Mouse (Mus musculus): ENCODE data around the gene Atp10a. TPM values are rescaled to one million over a fixed set of nuclear protein-coding genes. Genes with fewer than 3 reads are reported as not detected.

The Atp10a gene
- polyA plus RNA-seq, 1 experiment from 2014 or later, result 4.7 TPM

- Histone ChIP-seq H3K27ac (ENCODE audit: low read length) (no peak overlapping the region), H3K36me3 (ENCODE audit: control insufficient read depth, insufficient read depth, low read length) (no peaks in the 10 kb centered on the region), H3K4me1 (ENCODE audit: control insufficient read depth, insufficient read depth, low read length) (no peaks in the 10 kb centered on the region), H3K4me2 (ENCODE audit: low read depth, low read length) (no peak overlapping the region), H3K27me3 (ENCODE audit: control insufficient read depth, insufficient read depth, low read length) (no peaks in the 10 kb centered on the region), H3K4me3 (replicated peaks; ENCODE audit: low read length) (no peak overlapping the region), H3K9me3 (replicated peaks; ENCODE audit: control insufficient read depth, low read length) (no peaks in the 10 kb centered on the region), H3K9ac (ENCODE audit: low read length) (no peak overlapping the region)
- 71% methylated on average over 1 of the region's 1 CpGs for WGBS
- no peak for ATAC-seq (ENCODE audit: insufficient read depth, low FRiP score)
These were observed 8.6 kb upstream of the Atp10a start for GRCm38 (mm10) chr7:58647404-58647803.

GRCm38 (mm10) chr7:58657913-58658789, 2.2 kb downstream of the Atp10a start:
- no peaks in the 10 kb centered on the region for H3K27me3 ChIP-seq (ENCODE audit: control insufficient read depth, insufficient read depth, low read length)
- H3K36me3 ChIP-seq (ENCODE audit: control insufficient read depth, insufficient read depth, low read length), result no peaks in the 10 kb centered on the region
- peaks cover 8% of the 10 kb centered on the region for H3K4me1 ChIP-seq (ENCODE audit: control insufficient read depth, insufficient read depth, low read length)
- peak overlapping the region; percentile 80 for H3K9ac ChIP-seq (ENCODE audit: low read length)
- H3K4me2 ChIP-seq (ENCODE audit: low read depth, low read length), result peak overlapping the region; percentile 64
- no peaks in the 10 kb centered on the region for H3K9me3 ChIP-seq (replicated peaks; ENCODE audit: control insufficient read depth, low read length)
- H3K27ac ChIP-seq (ENCODE audit: low read length), result peak overlapping the region; percentile 71
- peak; percentile 92 for ATAC-seq (ENCODE audit: insufficient read depth, low FRiP score)
- H3K4me3 ChIP-seq (replicated peaks; ENCODE audit: low read length), result peak overlapping the region; percentile 57
- WGBS, result under 1% methylated on average over 80 of the region's 81 CpGs

DNA sequence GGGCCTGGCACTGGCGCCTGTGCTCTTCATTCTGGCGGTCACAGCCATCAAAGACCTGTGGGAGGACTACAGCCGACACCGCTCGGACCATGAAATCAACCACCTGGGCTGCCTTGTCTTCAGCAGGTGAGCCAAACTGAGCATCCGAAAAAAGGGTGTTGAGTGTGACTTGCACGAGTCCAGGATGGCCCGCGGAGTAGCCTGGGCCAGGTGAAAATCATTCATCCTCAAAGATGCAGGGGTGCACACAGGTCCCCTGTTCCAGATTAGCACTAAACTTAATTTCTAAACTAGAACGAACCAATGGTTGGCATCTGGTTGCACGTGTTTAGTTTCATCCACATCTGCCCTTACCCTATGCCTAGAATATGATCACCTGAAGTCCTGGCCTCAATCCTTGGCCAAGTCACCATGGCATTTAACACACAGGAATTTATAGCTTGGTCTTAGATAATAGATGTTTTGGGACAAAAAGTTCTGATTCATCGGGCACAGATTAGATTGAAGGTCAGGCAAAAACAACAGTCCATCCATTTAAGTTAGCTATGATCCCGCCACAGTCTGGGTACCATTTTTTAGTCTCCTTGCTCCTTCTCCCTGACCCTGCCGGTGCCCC, 2.9 kb downstream of the Atp10a start:
- ATAC-seq (ENCODE audit: insufficient read depth, low FRiP score), result no peak
- Histone ChIP-seq H3K27me3 (ENCODE audit: control insufficient read depth, insufficient read depth, low read length) (no peaks in the 10 kb centered on the region), H3K36me3 (ENCODE audit: control insufficient read depth, insufficient read depth, low read length) (no peaks in the 10 kb centered on the region), H3K4me3 (replicated peaks; ENCODE audit: low read length) (peak overlapping the region; percentile 57), H3K4me2 (ENCODE audit: low read depth, low read length) (peak overlapping the region; percentile 64), H3K9me3 (replicated peaks; ENCODE audit: control insufficient read depth, low read length) (no peaks in the 10 kb centered on the region), H3K4me1 (ENCODE audit: control insufficient read depth, insufficient read depth, low read length) (peaks cover 8% of the 10 kb centered on the region), H3K9ac (ENCODE audit: low read length) (peak overlapping the region; percentile 80), H3K27ac (ENCODE audit: low read length) (peak overlapping the region; percentile 71)
- WGBS, result 23% methylated on average over 14 of the region's 14 CpGs

GRCm38 (mm10) chr7:58660046-58660445, 4.1 kb downstream of the Atp10a start:
- H3K9me3 ChIP-seq (replicated peaks; ENCODE audit: control insufficient read depth, low read length), result no peaks in the 10 kb centered on the region
- H3K9ac ChIP-seq (ENCODE audit: low read length), result no peak overlapping the region
- H3K27ac ChIP-seq (ENCODE audit: low read length), result no peak overlapping the region
- peaks cover 8% of the 10 kb centered on the region for H3K4me1 ChIP-seq (ENCODE audit: control insufficient read depth, insufficient read depth, low read length)
- H3K27me3 ChIP-seq (ENCODE audit: control insufficient read depth, insufficient read depth, low read length), result no peaks in the 10 kb centered on the region
- ATAC-seq (ENCODE audit: insufficient read depth, low FRiP score), result no peak
- H3K4me2 ChIP-seq (ENCODE audit: low read depth, low read length), result peak overlapping the region; percentile 64
- H3K4me3 ChIP-seq (replicated peaks; ENCODE audit: low read length), result no peak overlapping the region
- no peaks in the 10 kb centered on the region for H3K36me3 ChIP-seq (ENCODE audit: control insufficient read depth, insufficient read depth, low read length)

DNA sequence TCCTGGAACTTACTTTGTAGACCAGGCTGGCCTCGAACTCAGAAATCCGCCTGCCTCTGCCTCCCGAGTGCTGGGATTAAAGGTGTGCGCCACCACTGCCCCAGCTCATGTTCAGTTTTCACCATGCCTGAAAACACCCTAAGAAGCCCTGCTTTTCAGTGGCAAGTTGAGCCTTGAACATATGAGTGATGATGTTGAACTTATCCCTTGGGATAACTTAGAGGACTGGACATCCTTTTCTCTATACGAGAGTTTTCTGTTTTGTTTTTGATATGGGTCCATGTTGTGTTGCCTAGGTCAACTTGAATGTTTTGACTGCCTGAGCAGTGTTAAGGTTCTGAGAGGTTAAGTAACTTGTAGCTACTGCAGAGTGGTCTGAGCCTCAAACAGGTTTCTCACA, 4.7 kb downstream of the Atp10a start:
- Histone ChIP-seq H3K4me2 (ENCODE audit: low read depth, low read length) (no peak overlapping the region), H3K4me3 (replicated peaks; ENCODE audit: low read length) (no peak overlapping the region), H3K36me3 (ENCODE audit: control insufficient read depth, insufficient read depth, low read length) (no peaks in the 10 kb centered on the region), H3K4me1 (ENCODE audit: control insufficient read depth, insufficient read depth, low read length) (peaks cover 8% of the 10 kb centered on the region), H3K9me3 (replicated peaks; ENCODE audit: control insufficient read depth, low read length) (no peaks in the 10 kb centered on the region), H3K9ac (ENCODE audit: low read length) (no peak overlapping the region), H3K27me3 (ENCODE audit: control insufficient read depth, insufficient read depth, low read length) (no peaks in the 10 kb centered on the region), H3K27ac (ENCODE audit: low read length) (no peak overlapping the region)
- 86% methylated on average over 5 of the region's 5 CpGs for WGBS
- no peak for ATAC-seq (ENCODE audit: insufficient read depth, low FRiP score)

- no peak overlapping the region for H3K4me3 ChIP-seq (replicated peaks; ENCODE audit: low read length)
- H3K27me3 ChIP-seq (ENCODE audit: control insufficient read depth, insufficient read depth, low read length), result no peaks in the 10 kb centered on the region
- H3K27ac ChIP-seq (ENCODE audit: low read length), result no peak overlapping the region
- H3K4me1 ChIP-seq (ENCODE audit: control insufficient read depth, insufficient read depth, low read length), result peaks cover 8% of the 10 kb centered on the region
- no peak overlapping the region for H3K4me2 ChIP-seq (ENCODE audit: low read depth, low read length)
- H3K36me3 ChIP-seq (ENCODE audit: control insufficient read depth, insufficient read depth, low read length), result no peaks in the 10 kb centered on the region
- H3K9ac ChIP-seq (ENCODE audit: low read length), result no peak overlapping the region
- no peak for ATAC-seq (ENCODE audit: insufficient read depth, low FRiP score)
- WGBS, result 86% methylated on average over 7 of the region's 7 CpGs
- no peaks in the 10 kb centered on the region for H3K9me3 ChIP-seq (replicated peaks; ENCODE audit: control insufficient read depth, low read length)
These were observed 5.1 kb downstream of the Atp10a start for GRCm38 (mm10) chr7:58661076-58661475.

- Histone ChIP-seq H3K4me1 (ENCODE audit: control insufficient read depth, insufficient read depth, low read length) (no peaks in the 10 kb centered on the region), H3K27ac (ENCODE audit: low read length) (no peak overlapping the region), H3K4me3 (replicated peaks; ENCODE audit: low read length) (no peak overlapping the region), H3K27me3 (ENCODE audit: control insufficient read depth, insufficient read depth, low read length) (no peaks in the 10 kb centered on the region), H3K9me3 (replicated peaks; ENCODE audit: control insufficient read depth, low read length) (no peaks in the 10 kb centered on the region), H3K4me2 (ENCODE audit: low read depth, low read length) (no peak overlapping the region), H3K36me3 (ENCODE audit: control insufficient read depth, insufficient read depth, low read length) (no peaks in the 10 kb centered on the region), H3K9ac (ENCODE audit: low read length) (no peak overlapping the region)
- 63% methylated on average over 1 of the region's 1 CpGs for WGBS
- no peak for ATAC-seq (ENCODE audit: insufficient read depth, low FRiP score)
These were observed 12.7 kb downstream of the Atp10a start for GRCm38 (mm10) chr7:58668617-58669016.

DNA sequence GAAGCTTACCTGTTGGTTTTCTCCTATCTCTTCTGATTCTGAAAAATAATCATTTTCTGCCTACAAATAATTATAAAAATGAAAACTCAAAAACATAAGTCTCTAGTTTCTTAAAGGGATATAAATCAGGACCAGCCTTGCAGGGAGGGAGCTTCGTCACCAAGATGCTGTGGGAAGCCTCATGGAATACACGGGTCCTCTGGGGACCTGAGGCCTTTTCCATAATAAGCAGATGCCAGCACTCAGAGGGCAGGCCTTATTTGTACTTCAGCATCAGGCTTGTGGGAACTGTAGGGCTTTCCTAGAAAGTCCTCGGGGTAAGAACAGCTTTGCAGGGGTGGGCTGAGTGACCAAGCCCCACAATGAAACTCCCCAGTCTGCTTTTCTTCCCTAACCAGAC, 20.1 kb downstream of the Atp10a start:
- Histone ChIP-seq H3K27me3 (ENCODE audit: control insufficient read depth, insufficient read depth, low read length) (no peaks in the 10 kb centered on the region), H3K4me3 (replicated peaks; ENCODE audit: low read length) (no peak overlapping the region), H3K9me3 (replicated peaks; ENCODE audit: control insufficient read depth, low read length) (no peaks in the 10 kb centered on the region), H3K9ac (ENCODE audit: low read length) (no peak overlapping the region), H3K4me1 (ENCODE audit: control insufficient read depth, insufficient read depth, low read length) (no peaks in the 10 kb centered on the region), H3K36me3 (ENCODE audit: control insufficient read depth, insufficient read depth, low read length) (no peaks in the 10 kb centered on the region), H3K4me2 (ENCODE audit: low read depth, low read length) (no peak overlapping the region), H3K27ac (ENCODE audit: low read length) (no peak overlapping the region)
- no peak for ATAC-seq (ENCODE audit: insufficient read depth, low FRiP score)
- WGBS, result 52% methylated on average over 3 of the region's 3 CpGs

- Histone ChIP-seq H3K36me3 (ENCODE audit: control insufficient read depth, insufficient read depth, low read length) (no peaks in the 10 kb centered on the region), H3K4me2 (ENCODE audit: low read depth, low read length) (no peak overlapping the region), H3K9me3 (replicated peaks; ENCODE audit: control insufficient read depth, low read length) (no peaks in the 10 kb centered on the region), H3K4me1 (ENCODE audit: control insufficient read depth, insufficient read depth, low read length) (no peaks in the 10 kb centered on the region), H3K4me3 (replicated peaks; ENCODE audit: low read length) (no peak overlapping the region), H3K9ac (ENCODE audit: low read length) (no peak overlapping the region), H3K27ac (ENCODE audit: low read length) (no peak overlapping the region), H3K27me3 (ENCODE audit: control insufficient read depth, insufficient read depth, low read length) (no peaks in the 10 kb centered on the region)
- 31% methylated on average over 5 of the region's 5 CpGs for WGBS
- ATAC-seq (ENCODE audit: insufficient read depth, low FRiP score), result peak; percentile 73; the same call in 1 of the 2 replicates
These were observed 21.3 kb downstream of the Atp10a start for GRCm38 (mm10) chr7:58677111-58677805.
